Mouse (Mus musculus) MEL (cell line): ENCODE results near the gene Cox6a1.

ENCODE experiments used
- CTCF ChIP-seq, 3 experiments: IDR thresholded peaks in 2 of 3; conservative IDR thresholded peaks in 1 of 3; 2 replicates each; pipeline ENCODE4 v1.5.1; 2011 to 2012; ENCODE audit warnings: low read length in 3 of 3, low read depth in 2 of 3, mild to moderate bottlenecking in 2 of 3, improper control_type of control experiment in 1 of 3, inconsistent platforms in 1 of 3, mixed read lengths in 1 of 3, moderate library complexity in 1 of 3; ENCODE audit not compliant: control insufficient read depth in 1 of 3, insufficient read depth in 1 of 3, poor library complexity in 1 of 3, severe bottlenecking in 1 of 3
- ELF1 ChIP-seq: IDR thresholded peaks from 2 replicates; pipeline ENCODE4 v1.6.1; 2014; ENCODE audit warnings: low read depth, mild to moderate bottlenecking, inconsistent platforms, low read length, improper control_type of control experiment, moderate library complexity
- GATA1 ChIP-seq: IDR thresholded peaks from 2 replicates; pipeline ENCODE4 v1.6.1; 2011; ENCODE audit warnings: low read depth, low read length, improper control_type of control experiment
- POLR2A ChIP-seq, 2 experiments: IDR thresholded peaks; 2 replicates each; pipeline ENCODE4 v1.6.1; 2011 to 2012; ENCODE audit warnings: low read length in 2 of 2, mild to moderate bottlenecking in 2 of 2, control low read depth in 1 of 2, improper control_type of control experiment in 1 of 2, low read depth in 1 of 2, moderate library complexity in 1 of 2; ENCODE audit not compliant: control insufficient read depth in 1 of 2, insufficient read depth in 1 of 2, poor library complexity in 1 of 2
- RCOR1 ChIP-seq: IDR thresholded peaks from 2 replicates; pipeline ENCODE4 v1.6.1; 2012; ENCODE audit warnings: low read depth, mild to moderate bottlenecking, inconsistent platforms, low read length, improper control_type of control experiment

DNA sequence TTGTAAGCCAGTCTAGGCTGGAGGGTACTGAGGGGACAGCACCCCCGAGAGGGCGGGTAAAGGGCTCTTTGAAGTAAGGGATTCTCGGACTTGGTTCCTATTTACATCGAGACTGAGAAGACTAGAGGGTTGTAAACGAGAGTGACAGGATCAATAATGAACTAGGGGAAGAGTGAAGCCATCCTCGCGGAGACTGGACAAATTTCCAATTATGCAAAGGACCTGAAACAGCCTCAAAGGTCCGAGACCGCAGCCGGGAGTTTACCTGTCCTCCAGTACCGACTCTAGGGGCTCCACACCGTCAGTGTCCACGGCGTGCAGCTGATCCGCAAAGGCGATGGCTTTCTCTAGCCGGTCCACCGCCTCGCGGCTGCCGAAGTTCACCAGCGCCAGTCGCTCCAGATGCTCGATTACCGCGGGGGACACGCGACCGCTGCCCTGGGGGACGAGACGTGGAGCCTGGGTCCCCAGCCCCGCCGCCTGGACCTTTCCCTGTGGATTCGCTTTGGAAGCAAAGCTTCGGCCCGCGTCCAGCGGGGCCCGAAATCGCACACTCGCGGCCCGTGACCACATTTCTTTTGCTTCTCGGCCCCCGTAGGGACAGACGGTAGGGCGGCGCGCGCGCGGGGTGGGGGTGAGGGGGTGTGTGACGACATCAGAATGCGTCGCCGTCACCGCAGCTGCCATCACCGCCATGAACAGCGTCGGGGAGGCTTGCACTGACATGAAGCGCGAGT, 8.0 kb downstream of the Cox6a1 start, which contains the start of the genes Gatc and Triap1:
- TF ChIP-seq ELF1 (peak; percentile 61), CTCF (IDR thresholded peaks at IDR 0.05 in 2 of 3, conservative IDR thresholded peaks at IDR 0.05 in 1 of 3; ENCODE audit: control insufficient read depth in 1 of 3, insufficient read depth in 1 of 3, low read depth in 2 of 3, low read length in 3 of 3, poor library complexity in 1 of 3, severe bottlenecking in 1 of 3) (no peak), GATA1 (no peak), RCOR1 (no peak), POLR2A (IDR thresholded peaks at IDR 0.05; ENCODE audit: control insufficient read depth in 1 of 2, insufficient read depth in 1 of 2, low read depth in 1 of 2, low read length in 2 of 2, poor library complexity in 1 of 2) (peak; percentile 41 to 76; a peak in 3 of 4 replicates)
